Mouse (Mus musculus) MEL (cell line): ENCODE measurements around the gene Sycp1.

ENCODE experiments used
- BHLHE40 ChIP-seq: IDR thresholded peaks from 2 replicates; pipeline ENCODE4 v1.6.1; 2012; ENCODE audit warnings: low read depth, mild to moderate bottlenecking, inconsistent platforms, low read length, improper control_type of control experiment, borderline replicate concordance
- CTCF ChIP-seq, 3 experiments: IDR thresholded peaks in 2 of 3; conservative IDR thresholded peaks in 1 of 3; 2 replicates each; pipeline ENCODE4 v1.5.1; 2011 to 2012; ENCODE audit warnings: low read length in 3 of 3, low read depth in 2 of 3, mild to moderate bottlenecking in 2 of 3, improper control_type of control experiment in 1 of 3, inconsistent platforms in 1 of 3, mixed read lengths in 1 of 3, moderate library complexity in 1 of 3; ENCODE audit not compliant: control insufficient read depth in 1 of 3, insufficient read depth in 1 of 3, poor library complexity in 1 of 3, severe bottlenecking in 1 of 3
- EP300 ChIP-seq, 2 experiments: IDR thresholded peaks; 2 replicates each; pipeline ENCODE4 v1.6.1; 2011; ENCODE audit warnings: improper control_type of control experiment in 2 of 2, low read length in 2 of 2, low read depth in 1 of 2, mild to moderate bottlenecking in 1 of 2
- GATA1 ChIP-seq: IDR thresholded peaks from 2 replicates; pipeline ENCODE4 v1.6.1; 2011; ENCODE audit warnings: low read depth, low read length, improper control_type of control experiment
- HCFC1 ChIP-seq: IDR thresholded peaks from 2 replicates; pipeline ENCODE4 v1.6.1; 2012; ENCODE audit warnings: low read depth, mild to moderate bottlenecking, inconsistent platforms, low read length, improper control_type of control experiment, moderate library complexity
- MXI1 ChIP-seq: IDR thresholded peaks from 2 replicates; pipeline ENCODE4 v1.6.1; 2011; ENCODE audit warnings: mild to moderate bottlenecking, low read depth, low read length, improper control_type of control experiment
- MYB ChIP-seq: IDR thresholded peaks from 2 replicates; pipeline ENCODE4 v1.6.1; 2011; ENCODE audit warnings: mild to moderate bottlenecking, low read depth, low read length, improper control_type of control experiment
- NELFE ChIP-seq: IDR thresholded peaks from 2 replicates; pipeline ENCODE4 v1.6.1; 2011; ENCODE audit warnings: low read depth, low read length, improper control_type of control experiment
- POLR2A ChIP-seq, 2 experiments: IDR thresholded peaks; 2 replicates each; pipeline ENCODE4 v1.6.1; 2011 to 2012; ENCODE audit warnings: low read length in 2 of 2, mild to moderate bottlenecking in 2 of 2, control low read depth in 1 of 2, improper control_type of control experiment in 1 of 2, low read depth in 1 of 2, moderate library complexity in 1 of 2; ENCODE audit not compliant: control insufficient read depth in 1 of 2, insufficient read depth in 1 of 2, poor library complexity in 1 of 2
- POLR2AphosphoS2 ChIP-seq: IDR thresholded peaks from 2 replicates; pipeline ENCODE4 v1.6.1; 2011; ENCODE audit warnings: low read length, improper control_type of control experiment
- RAD21 ChIP-seq: IDR thresholded peaks from 2 replicates; pipeline ENCODE4 v1.6.1; 2011; ENCODE audit warnings: mild to moderate bottlenecking, low read depth, low read length, improper control_type of control experiment
- RCOR1 ChIP-seq: IDR thresholded peaks from 2 replicates; pipeline ENCODE4 v1.6.1; 2012; ENCODE audit warnings: low read depth, mild to moderate bottlenecking, inconsistent platforms, low read length, improper control_type of control experiment
- TBP ChIP-seq: IDR thresholded peaks from 2 replicates; pipeline ENCODE4 v1.8.0; 2011; ENCODE audit warnings: low read depth, low read length, improper control_type of control experiment
- USF1 ChIP-seq: IDR thresholded peaks from 2 replicates; pipeline ENCODE4 v1.6.1; 2014; ENCODE audit warnings: low read depth, mild to moderate bottlenecking, inconsistent platforms, low read length, improper control_type of control experiment, moderate library complexity

DNA sequence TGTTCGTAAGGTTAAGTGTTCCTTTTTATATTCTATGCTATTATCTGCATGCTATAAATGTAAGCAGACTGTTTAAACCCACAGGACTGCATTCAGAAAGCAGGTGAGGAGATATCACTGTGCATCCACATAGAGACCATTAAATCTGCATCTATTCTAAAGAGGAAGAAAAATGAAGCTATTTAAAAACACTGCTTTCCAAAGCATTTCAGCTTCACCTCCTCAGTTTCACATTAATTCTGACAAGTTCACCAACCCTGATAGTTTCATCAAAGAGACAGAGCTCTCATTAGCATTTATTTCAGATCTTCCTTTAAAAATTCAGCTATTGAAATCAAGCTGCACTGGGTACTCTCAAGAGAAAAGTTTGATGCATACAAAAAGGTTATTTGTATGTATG lies 2.2 kb upstream of the Sycp1 start:
- TF ChIP-seq EP300 (IDR thresholded peaks at IDR 0.05; ENCODE audit: low read depth in 1 of 2, low read length in 2 of 2) (no peak), CTCF (IDR thresholded peaks at IDR 0.05 in 2 of 3, conservative IDR thresholded peaks at IDR 0.05 in 1 of 3; ENCODE audit: control insufficient read depth in 1 of 3, insufficient read depth in 1 of 3, low read depth in 2 of 3, low read length in 3 of 3, poor library complexity in 1 of 3, severe bottlenecking in 1 of 3) (no peak), POLR2A (IDR thresholded peaks at IDR 0.05; ENCODE audit: control insufficient read depth in 1 of 2, insufficient read depth in 1 of 2, low read depth in 1 of 2, low read length in 2 of 2, poor library complexity in 1 of 2) (no peak), TBP (no peak), NELFE (no peak), POLR2AphosphoS2 (no peak), GATA1 (no peak), RAD21 (no peak), BHLHE40 (no peak), USF1 (no peak), MXI1 (no peak), MYB (no peak), HCFC1 (no peak), RCOR1 (no peak)
